Comparison of ENCODE assay signal across 8 mouse cellular contexts in the genomic region with DNA sequence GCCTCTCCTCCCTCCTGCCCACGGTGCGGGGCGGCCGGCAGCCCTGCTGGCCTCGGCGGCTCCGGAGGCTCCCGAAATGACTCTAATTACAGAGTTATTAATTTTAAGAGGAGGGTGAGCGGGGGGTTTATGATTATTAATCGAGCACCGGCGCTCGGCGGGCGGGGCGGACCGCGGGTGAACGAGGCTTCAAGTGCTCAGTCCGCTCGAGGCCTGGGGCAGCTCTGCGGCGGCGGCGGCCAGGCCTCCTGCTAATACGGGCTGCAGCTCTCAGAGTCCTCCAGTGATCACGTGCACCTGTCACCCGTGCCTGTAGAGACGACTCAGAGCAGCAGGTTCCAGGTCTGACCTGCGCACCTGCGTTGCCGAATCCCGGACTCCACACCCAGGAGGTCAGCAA. TPM values are rescaled to one million over a fixed set of nuclear protein-coding genes. Genes with fewer than 3 reads are reported as not detected.
DNase-seq lines count a peak whose midpoint lies in the region; ATAC-seq lines count a peak whose summit lies in the region.
"Had no signal": no experiment of that assay in that cellular context is flagged by ENCODE, and none has a peak within 500 bp of the region (broad histone marks: within the 10 kb centered on the region; RNA-seq: fewer than 3 reads in every experiment).

No protein-coding gene starts in this region.

- 1% methylated on average over 33 of the region's 33 CpGs for WGBS in embryonic facial prominence, embryonic 13.5 days
- WGBS in midbrain, embryonic 13.5 days: under 1% methylated on average over 33 of the region's 33 CpGs

- peak; percentile 21 for DNase-seq in embryo, embryonic 11 days
- DNase-seq in kidney, adult 18-20 months: peak; percentile 61
- DNase-seq in right cerebral cortex, postnatal 36 days (ENCODE audit: low spot score in 2 of 2): no peak
- DNase-seq in spleen, adult 18-20 months: no peak
- no peak for DNase-seq in layer of hippocampus, adult 11-12 months (ENCODE audit: low spot score)
- DNase-seq: cerebellum, adult 11-12 months had no signal

- no peak overlapping the region for H3K27ac ChIP-seq in embryonic facial prominence, embryonic 13.5 days
- no peak overlapping the region for H3K27ac ChIP-seq in midbrain, embryonic 13.5 days

- H3K4me1 ChIP-seq in embryonic facial prominence, embryonic 13.5 days: peaks cover 6% of the 10 kb centered on the region; the same call in 1 of the 2 replicates
- H3K4me1 ChIP-seq in midbrain, embryonic 13.5 days (replicated peaks): peaks cover 12% of the 10 kb centered on the region

- H3K27me3 ChIP-seq in embryonic facial prominence, embryonic 13.5 days: peaks cover 97% of the 10 kb centered on the region
- H3K27me3 ChIP-seq in midbrain, embryonic 13.5 days: peaks cover 97% of the 10 kb centered on the region

- H3K4me2 ChIP-seq in embryonic facial prominence, embryonic 13.5 days: peak overlapping the region; percentile 22; the same call in 1 of the 2 replicates
- peak overlapping the region; percentile 43 for H3K4me2 ChIP-seq in midbrain, embryonic 13.5 days (replicated peaks)

- H3K4me3 ChIP-seq in embryonic facial prominence, embryonic 13.5 days: peak overlapping the region; percentile 15
- H3K4me3 ChIP-seq in midbrain, embryonic 13.5 days (replicated peaks): peak overlapping the region; percentile 20

- no peak for ATAC-seq in embryonic facial prominence, embryonic 13.5 days (ENCODE audit: insufficient number of reproducible peaks, insufficient read depth, low FRiP score, low TSS enrichment, low read depth)
- no peak for ATAC-seq in midbrain, embryonic 13.5 days

- no peaks in the 10 kb centered on the region for H3K36me3 ChIP-seq in embryonic facial prominence, embryonic 13.5 days
- H3K36me3 ChIP-seq in midbrain, embryonic 13.5 days: no peaks in the 10 kb centered on the region

- 0 out of 2 replicates have a peak, but pooled peaks cover 2% of the 10 kb centered on the region for H3K9me3 ChIP-seq in embryonic facial prominence, embryonic 13.5 days
- H3K9me3 ChIP-seq in midbrain, embryonic 13.5 days: no peaks in the 10 kb centered on the region

- H3K9ac ChIP-seq in embryonic facial prominence, embryonic 13.5 days: no peak overlapping the region
- H3K9ac ChIP-seq in midbrain, embryonic 13.5 days (replicated peaks): no peak overlapping the region

RNA-seq across cellular contexts. Expression of gene Pax2, which starts 21.2 kb away (rescaled TPM):
- polyA plus RNA-seq in embryonic facial prominence, embryonic 13.5 days (2015; fragmentation: Nextera tagmentation; extraction: Ambion mirVana): 0.22 TPM in 1 of 2 replicates, not detected in the other
- 0.63 and 1.0 TPM in 2 replicates for polyA plus RNA-seq in midbrain, embryonic 13.5 days (2015; fragmentation: Nextera tagmentation; extraction: Ambion mirVana)

Comparison
In these comparisons a context has a peak if more than half of its experiments do, and no peak if none do; other contexts are left out.
1. DNase-seq: peak in embryo, embryonic 11 days (single experiment) and kidney, adult 18-20 months (single experiment); none in right cerebral cortex, postnatal 36 days (0 of 2), spleen, adult 18-20 months (0 of 2) and layer of hippocampus, adult 11-12 months (single experiment).